In genomic region chr14:30635219-30635910, GRCm38 (mm10) we compare ENCODE assay signal across 10 mouse cellular contexts. TPM values are rescaled to one million over a fixed set of nuclear protein-coding genes. Genes with fewer than 3 reads are reported as not detected.
A peak's percentile ranks its signal among the peaks of the same experiment; 100 is the strongest.
DNase-seq lines count a peak whose midpoint lies in the region; ATAC-seq and TF ChIP-seq lines count a peak whose summit lies in the region.
"Had no signal": no experiment of that assay in that cellular context is flagged by ENCODE, and none has a peak within 500 bp of the region (broad histone marks: within the 10 kb centered on the region; RNA-seq: fewer than 3 reads in every experiment).

No protein-coding gene starts in this region.

- H3K36me3 ChIP-seq in intestine, embryonic 14.5 days (ENCODE audit: control insufficient read depth, insufficient read depth, low read length), result no peaks in the 10 kb centered on the region
- H3K36me3 ChIP-seq: limb, embryonic 15.5 days had no signal

- ATAC-seq in intestine, embryonic 14.5 days (replicated peaks; ENCODE audit: low FRiP score, low TSS enrichment, low read depth), result 0 out of 2 replicates have a peak, but pooled peaks have one; percentile 18
- ATAC-seq in megakaryocyte, adult 5-6 weeks (ENCODE audit: poor library complexity, severe bottlenecking), result peak; percentile 49
- no peak for ATAC-seq in megakaryocyte-erythroid progenitor cell, adult 5-6 weeks (replicated peaks; ENCODE audit: low FRiP score, low TSS enrichment, poor library complexity, severe bottlenecking)
- ATAC-seq: forebrain, embryonic 13.5 days had no signal

- H3K9me3 ChIP-seq in intestine, embryonic 14.5 days (ENCODE audit: control insufficient read depth, low read length), result no peaks in the 10 kb centered on the region
- H3K9me3 ChIP-seq: forebrain, embryonic 13.5 days; limb, embryonic 15.5 days had no signal

- H3K4me2 ChIP-seq in intestine, embryonic 14.5 days (ENCODE audit: low read length), result no peak overlapping the region
- H3K4me2 ChIP-seq: forebrain, embryonic 13.5 days; limb, embryonic 15.5 days had no signal

- H3K4me1 ChIP-seq in intestine, embryonic 14.5 days (replicated peaks; ENCODE audit: control insufficient read depth, insufficient read depth, low read length), result no peaks in the 10 kb centered on the region

- H3K9ac ChIP-seq in intestine, embryonic 14.5 days (ENCODE audit: low read length), result no peak overlapping the region
- H3K9ac ChIP-seq: forebrain, embryonic 13.5 days; limb, embryonic 15.5 days had no signal

- H3K4me3 ChIP-seq in intestine, embryonic 14.5 days (ENCODE audit: low read depth, low read length), result no peak overlapping the region
- H3K4me3 ChIP-seq in left cerebral cortex, adult 2 months, result no peak overlapping the region
- H3K4me3 ChIP-seq: forebrain, embryonic 13.5 days; limb, embryonic 15.5 days had no signal

- no peak for TF ChIP-seq CTCF in left cerebral cortex, adult 2 months (IDR thresholded peaks at IDR 0.05)

- 66% methylated on average over 13 of the region's 13 CpGs for WGBS in intestine, embryonic 14.5 days

- H3K27me3 ChIP-seq in intestine, embryonic 14.5 days (replicated peaks; ENCODE audit: control insufficient read depth, insufficient read depth, low read length), result no peaks in the 10 kb centered on the region
- H3K27me3 ChIP-seq: forebrain, embryonic 13.5 days; limb, embryonic 15.5 days had no signal

- no peak overlapping the region for H3K27ac ChIP-seq in intestine, embryonic 14.5 days (ENCODE audit: low read depth)
- no peak overlapping the region for H3K27ac ChIP-seq in left cerebral cortex, adult 2 months
- H3K27ac ChIP-seq: forebrain, embryonic 13.5 days; limb, embryonic 15.5 days had no signal

- DNase-seq in A20 (ENCODE audit: low read depth, low spot score), result peak; percentile 68
- DNase-seq in Muller cell, postnatal 12 days (ENCODE audit: inconsistent ontology term), result peak; percentile 52
- DNase-seq in intestine, embryonic 14.5 days (ENCODE audit: low spot score), result no peak
- DNase-seq in left cerebral cortex, adult 2 months (ENCODE audit: extremely low spot score in 1 of 2, low spot score in 2 of 2), result no peak
- DNase-seq in thymus, postnatal 4 days, result no peak
- DNase-seq: heart, adult 11 months had no signal

- intact Hi-C loops in left cerebral cortex, adult 2 months (cut with DNase I), result no loop called here

RNA-seq across cellular contexts. Expression of gene Prkcd, which starts 9.4 kb away (rescaled TPM):
- polyA plus RNA-seq in intestine, embryonic 14.5 days (2014; fragmentation: Nextera tagmentation; extraction: Ambion mirVana), result 43.2 and 46.5 TPM in 2 replicates
- 274 and 291 TPM in 2 replicates for total RNA-seq in megakaryocyte, adult 5-6 weeks (2015)
- total RNA-seq in megakaryocyte, adult 5-6 weeks (2017), result 424 and 451 TPM in 2 replicates
- 10 to 100 TPM; 10.5 to 16.1 TPM for total RNA-seq in left cerebral cortex, adult 2 months (2021)
- 33.4 and 47.3 TPM in 2 replicates for total RNA-seq in megakaryocyte-erythroid progenitor cell, adult 5-6 weeks (2014; fragmentation: Nextera tagmentation)
- 20.7 and 32.0 TPM in 2 replicates for total RNA-seq in megakaryocyte-erythroid progenitor cell, adult 5-6 weeks (2017)

RNA-seq across cellular contexts. Expression of gene Rft1, which starts 18.8 kb away (rescaled TPM):
- 15.7 and 16.6 TPM in 2 replicates for polyA plus RNA-seq in intestine, embryonic 14.5 days (2014; fragmentation: Nextera tagmentation; extraction: Ambion mirVana)
- 7.4 and 11.0 TPM in 2 replicates for total RNA-seq in megakaryocyte, adult 5-6 weeks (2015)
- 12.8 TPM in 2 replicates for total RNA-seq in megakaryocyte, adult 5-6 weeks (2017)
- 10 to 100 TPM; 11.3 to 12.3 TPM for total RNA-seq in left cerebral cortex, adult 2 months (2021)
- 15.4 and 23.5 TPM in 2 replicates for total RNA-seq in megakaryocyte-erythroid progenitor cell, adult 5-6 weeks (2014; fragmentation: Nextera tagmentation)
- total RNA-seq in megakaryocyte-erythroid progenitor cell, adult 5-6 weeks (2017), result 7.6 and 18.7 TPM in 2 replicates

Comparison
In these comparisons a context has a peak if more than half of its experiments do, and no peak if none do; other contexts are left out.
1. DNase-seq: peak in A20 (single experiment) and Muller cell, postnatal 12 days (single experiment); none in intestine, embryonic 14.5 days (single experiment), left cerebral cortex, adult 2 months (0 of 2) and thymus, postnatal 4 days (single experiment).
2. RNA of gene Prkcd, which starts 9.4 kb away (total RNA-seq): 274 to 451 TPM in megakaryocyte, adult 5-6 weeks; 20.7 to 47.3 TPM in megakaryocyte-erythroid progenitor cell, adult 5-6 weeks and 10.5 to 16.1 TPM in left cerebral cortex, adult 2 months; every median in the first group is over 4 times any median in the second.